Mouse (Mus musculus) hindbrain, embryonic 12.5 days (tissue): ENCODE measurements around the gene Cyp4f39. TPM values are rescaled to one million over a fixed set of nuclear protein-coding genes. Genes with fewer than 3 reads are reported as not detected.
A peak's percentile ranks its signal among the peaks of the same experiment; 100 is the strongest.
"Not testable (repeated sequence)": the region's sequence is repeated elsewhere in the genome, so short reads cannot be mapped to it uniquely, and the experiment has no call there.

ENCODE experiments used
- ATAC-seq: fragments of 200-750 bp; cut with Nextera tagmentation; 2 replicates; pipeline ENCODE4 v1.8.0; 2017; ENCODE audit warnings: moderate TSS enrichment; ENCODE audit not compliant: low FRiP score
- H3K27ac ChIP-seq: fragments of 300-500 bp; sonication (generic); 2 replicates; pipeline ENCODE4 v1.5.1; 2016; ENCODE audit warnings: mild to moderate bottlenecking
- H3K27me3 ChIP-seq: fragments of 300-500 bp; sonication (generic); 2 replicates; pipeline ENCODE4 v1.6.1; 2016; ENCODE audit warnings: mild to moderate bottlenecking
- H3K36me3 ChIP-seq: fragments of 300-500 bp; sonication (generic); 2 replicates; pipeline ENCODE4 v1.6.1; 2016; ENCODE audit warnings: mild to moderate bottlenecking
- H3K4me1 ChIP-seq: fragments of 300-500 bp; sonication (generic); 2 replicates; pipeline ENCODE4 v1.6.1; 2016
- H3K4me2 ChIP-seq: fragments of 300-500 bp; sonication (generic); replicated peaks from 2 replicates; pipeline ENCODE4 v1.6.1; 2016; ENCODE audit warnings: mild to moderate bottlenecking
- H3K4me3 ChIP-seq: fragments of 300-500 bp; sonication (generic); 2 replicates; pipeline ENCODE4 v1.5.1; 2016; ENCODE audit warnings: mild to moderate bottlenecking
- H3K9ac ChIP-seq: fragments of 300-500 bp; sonication (generic); 2 replicates; pipeline ENCODE4 v1.6.1; 2016; ENCODE audit warnings: mild to moderate bottlenecking, moderate library complexity
- H3K9me3 ChIP-seq: fragments of 300-500 bp; sonication (generic); replicated peaks from 2 replicates; pipeline ENCODE4 v1.6.1; 2016; ENCODE audit warnings: mild to moderate bottlenecking
- WGBS: fragments of 180-500 bp; shearing (Covaris S2); methylation state at CpG from one replicate; pipeline ENCODE4 v1.1.7; 2016; 5-methylcytosine and 5-hydroxymethylcytosine counted together
- polyA plus RNA-seq: library from polyadenylated mRNA; unstranded; fragments of >200 nt; fragmentation: Nextera tagmentation; extraction: Ambion mirVana; gene quantifications from 2 replicates; pipeline ENCODE4 v1.2.1, GENCODE M21; 2016

Cyp4f39 gene
- polyA plus RNA-seq, 1 experiment from 2014 or later, result 0.99 TPM

DNA sequence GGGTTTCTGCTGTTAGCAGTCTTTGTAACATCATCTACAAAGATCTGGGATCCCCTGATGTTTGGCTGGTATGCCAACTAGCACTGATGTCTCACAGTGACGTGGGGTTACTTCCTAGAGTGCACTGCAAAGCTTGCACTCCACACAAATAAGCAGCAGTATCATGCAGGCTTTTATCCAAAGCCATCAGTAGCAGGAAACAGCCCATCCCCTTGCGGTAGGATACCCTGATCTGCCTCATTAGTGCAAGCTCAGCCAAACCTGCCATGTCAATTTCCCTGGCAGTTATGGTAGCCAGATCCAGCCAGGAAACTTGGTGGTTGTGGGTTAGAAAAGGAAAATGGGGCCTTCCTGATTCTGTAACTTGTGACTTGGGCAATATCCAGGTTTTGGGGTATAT lies 26.2 kb downstream of the Cyp4f39 start:
- Histone ChIP-seq H3K9ac (no peak overlapping the region), H3K27ac (no peak overlapping the region)
- ATAC-seq, result no peak

DNA sequence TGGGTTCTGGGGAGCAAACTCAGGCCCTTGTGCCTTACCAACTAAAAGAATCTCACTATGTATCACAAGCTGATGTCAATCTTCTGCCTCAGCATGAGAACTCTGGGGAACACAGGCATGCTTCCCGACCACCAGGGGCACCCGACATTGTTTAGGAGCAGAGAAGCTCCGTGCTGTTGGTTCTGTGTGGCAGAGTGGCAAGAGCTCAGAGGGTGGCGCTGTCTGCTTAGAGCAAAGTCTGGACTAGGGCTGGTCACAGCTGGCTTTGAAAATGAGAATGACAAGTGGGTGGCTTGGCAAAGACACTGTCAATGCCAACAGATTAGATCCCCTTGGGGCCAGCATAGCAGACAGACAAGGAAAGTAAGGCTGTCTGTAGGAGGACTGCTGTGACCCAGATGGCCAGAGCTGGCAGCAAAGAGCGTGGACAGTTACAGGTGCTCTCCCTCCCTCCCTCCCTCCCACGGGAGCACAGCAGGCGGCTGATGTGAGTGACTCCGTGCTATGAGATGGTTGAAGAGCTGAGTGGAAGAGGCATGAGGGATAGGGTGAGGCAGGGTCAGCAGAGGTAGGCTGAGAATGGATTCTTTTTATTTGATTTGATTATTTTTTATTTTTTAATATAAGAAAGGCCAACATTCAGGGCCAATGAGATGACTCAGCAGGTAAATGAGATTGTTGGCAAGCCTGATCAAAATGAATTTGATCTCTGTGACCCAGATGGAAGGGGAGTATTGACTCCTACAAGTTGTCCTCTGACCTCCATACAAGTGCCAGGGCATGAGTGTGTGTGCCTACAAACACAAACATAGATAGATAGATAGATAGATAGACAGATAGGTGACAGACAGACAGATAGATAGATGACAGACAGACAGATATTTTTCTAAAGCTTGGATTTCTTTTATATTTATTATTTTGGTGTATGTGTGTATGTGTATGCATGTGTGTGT lies 27.3 kb downstream of the Cyp4f39 start:
- Histone ChIP-seq H3K27ac (no peak overlapping the region), H3K9ac (no peak overlapping the region), H3K36me3 (no peaks in the 10 kb centered on the region), H3K4me2 (no peak overlapping the region), H3K4me3 (no peak overlapping the region), H3K4me1 (0 out of 2 replicates have a peak, but pooled peaks cover 3% of the 10 kb centered on the region), H3K27me3 (peaks cover 30% of the 10 kb centered on the region), H3K9me3 (no peaks in the 10 kb centered on the region)
- WGBS, result 13% methylated on average over 7 of the region's 8 CpGs
- no peak; the same call in 1 of the 2 replicates for ATAC-seq

More for the DNA sequence above, 26.2 kb downstream of the Cyp4f39 start:
- Histone ChIP-seq H3K9me3 (no peaks in the 10 kb centered on the region), H3K4me2 (no peak overlapping the region), H3K4me1 (0 out of 2 replicates have a peak, but pooled peaks cover 3% of the 10 kb centered on the region), H3K4me3 (no peak overlapping the region), H3K36me3 (no peaks in the 10 kb centered on the region), H3K27me3 (peaks cover 30% of the 10 kb centered on the region)
- WGBS, result 69% methylated on average over 2 of the region's 2 CpGs

DNA sequence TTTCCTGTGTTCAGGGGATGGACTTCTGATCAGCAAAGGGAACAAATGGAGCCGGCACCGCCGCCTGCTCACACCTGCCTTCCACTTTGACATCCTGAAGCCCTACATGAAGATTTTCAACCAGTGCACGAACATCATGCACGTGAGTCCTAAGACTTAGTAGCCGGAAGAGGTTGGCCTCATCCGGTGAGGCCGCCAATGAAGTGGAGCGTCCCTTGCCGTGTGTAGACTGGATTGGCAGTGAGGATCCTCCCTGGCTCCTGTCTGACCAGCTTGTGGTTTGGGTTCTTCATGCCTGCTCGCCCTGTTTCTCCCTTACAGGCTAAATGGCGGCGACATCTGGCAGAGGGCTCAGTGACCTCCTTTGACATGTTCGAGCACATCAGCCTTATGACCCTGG lies 29.2 kb downstream of the Cyp4f39 start:
- WGBS, result 78% methylated on average over 14 of the region's 14 CpGs
- Histone ChIP-seq H3K27ac (no peak overlapping the region), H3K4me2 (no peak overlapping the region), H3K36me3 (no peaks in the 10 kb centered on the region), H3K4me3 (no peak overlapping the region), H3K27me3 (peaks cover 30% of the 10 kb centered on the region), H3K9me3 (no peaks in the 10 kb centered on the region), H3K9ac (no peak overlapping the region), H3K4me1 (0 out of 2 replicates have a peak, but pooled peaks cover 3% of the 10 kb centered on the region)
- no peak for ATAC-seq

DNA sequence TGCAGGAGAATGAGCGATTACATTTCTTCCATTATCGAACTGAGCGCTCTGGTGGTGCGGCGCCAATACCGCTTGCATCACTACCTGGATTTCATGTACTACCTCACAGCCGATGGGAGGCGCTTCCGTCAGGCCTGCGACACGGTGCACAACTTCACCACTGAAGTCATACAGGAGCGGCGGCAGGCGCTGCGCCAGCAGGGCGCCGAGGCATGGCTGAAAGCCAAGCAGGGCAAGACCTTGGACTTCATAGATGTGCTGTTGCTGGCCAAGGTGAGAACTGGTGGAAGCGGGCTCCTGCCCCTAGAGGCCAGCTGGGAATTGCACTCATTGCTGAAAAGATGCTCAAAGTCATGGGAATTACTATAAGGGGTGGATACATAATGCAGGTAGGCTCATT lies 30.7 kb downstream of the Cyp4f39 start:
- Histone ChIP-seq H3K9me3 (no peaks in the 10 kb centered on the region), H3K9ac (no peak overlapping the region), H3K4me3 (peak overlapping the region; percentile 17; the same call in 1 of the 2 replicates), H3K36me3 (no peaks in the 10 kb centered on the region), H3K4me2 (peak overlapping the region; percentile 44), H3K27me3 (peaks cover 30% of the 10 kb centered on the region), H3K4me1 (0 out of 2 replicates have a peak, but pooled peaks cover 3% of the 10 kb centered on the region), H3K27ac (no peak overlapping the region)
- ATAC-seq, result 0 out of 2 replicates have a peak, but pooled peaks have one; percentile 29
- 22% methylated on average over 18 of the region's 18 CpGs for WGBS

DNA sequence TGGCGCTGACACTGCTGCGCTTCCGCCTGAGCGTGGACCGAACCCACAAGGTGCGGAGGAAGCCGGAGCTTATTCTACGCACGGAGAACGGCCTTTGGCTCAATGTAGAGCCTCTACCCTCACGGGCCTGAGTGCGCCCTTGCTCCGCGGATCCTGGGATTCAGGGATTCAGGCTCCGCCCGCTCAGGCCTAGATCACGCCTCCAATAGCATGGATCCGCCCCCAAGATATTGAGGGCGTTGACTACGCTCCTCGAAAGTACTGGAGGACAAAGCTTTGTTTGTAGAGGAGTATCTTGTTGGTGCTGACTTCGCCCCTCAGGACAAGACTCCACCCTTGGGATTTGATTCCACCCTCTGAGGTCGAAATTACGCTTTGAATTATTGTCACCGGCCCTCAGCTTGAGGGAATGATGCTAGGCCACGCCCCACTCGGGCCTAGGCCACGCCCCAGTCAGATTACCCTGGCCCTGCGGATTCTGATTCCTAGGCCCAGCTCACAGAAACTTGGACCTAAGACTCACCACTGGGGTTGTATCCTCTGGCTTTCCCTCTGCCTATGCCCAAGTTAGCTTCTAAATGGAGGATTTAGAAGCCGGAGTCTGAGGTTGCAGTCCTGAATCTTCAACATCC lies 39.9 kb downstream of the Cyp4f39 start:
- H3K4me3 ChIP-seq, result peak overlapping the region; percentile 24
- no peaks in the 10 kb centered on the region for H3K36me3 ChIP-seq
- H3K9me3 ChIP-seq, result no peaks in the 10 kb centered on the region
- H3K9ac ChIP-seq, result no peak overlapping the region
- no peak overlapping the region for H3K27ac ChIP-seq
- 6% methylated on average over 30 of the region's 30 CpGs for WGBS
- H3K4me1 ChIP-seq, result peaks cover 3% of the 10 kb centered on the region; the same call in 1 of the 2 replicates
- H3K27me3 ChIP-seq, result peaks cover 15% of the 10 kb centered on the region
- 0 out of 2 replicates have a peak, but pooled peaks have one; percentile 46 for ATAC-seq
- peak overlapping the region; percentile 50 for H3K4me2 ChIP-seq

DNA sequence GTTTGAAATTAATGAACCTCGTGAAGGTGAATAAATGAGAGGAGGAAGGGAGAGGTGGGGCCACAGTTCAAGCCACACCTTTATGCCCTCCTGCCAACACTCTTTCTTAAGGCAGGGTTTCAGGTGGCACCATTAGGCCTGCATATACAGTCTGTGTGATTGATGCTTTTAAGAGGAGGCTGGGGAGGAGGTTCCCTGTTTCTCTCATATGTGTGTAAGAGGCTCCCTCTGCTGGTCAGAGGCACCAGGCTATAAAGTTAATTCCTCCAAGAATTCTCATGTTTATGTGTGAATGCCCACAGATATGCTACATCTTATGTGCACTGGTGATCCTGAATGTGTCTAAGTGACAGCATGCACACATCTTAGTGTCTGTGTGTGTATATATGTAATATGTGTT lies 42.1 kb downstream of the Cyp4f39 start:
- Histone ChIP-seq H3K4me2 (no peak overlapping the region), H3K27ac (no peak overlapping the region), H3K9me3 (no peaks in the 10 kb centered on the region), H3K4me1 (peaks cover 3% of the 10 kb centered on the region; the same call in 1 of the 2 replicates), H3K27me3 (peaks cover 15% of the 10 kb centered on the region), H3K36me3 (no peaks in the 10 kb centered on the region), H3K4me3 (no peak overlapping the region), H3K9ac (no peak overlapping the region)
- WGBS, result 72% methylated on average over 1 of the region's 1 CpGs
- ATAC-seq, result peak; percentile 50; the same call in 1 of the 2 replicates

DNA sequence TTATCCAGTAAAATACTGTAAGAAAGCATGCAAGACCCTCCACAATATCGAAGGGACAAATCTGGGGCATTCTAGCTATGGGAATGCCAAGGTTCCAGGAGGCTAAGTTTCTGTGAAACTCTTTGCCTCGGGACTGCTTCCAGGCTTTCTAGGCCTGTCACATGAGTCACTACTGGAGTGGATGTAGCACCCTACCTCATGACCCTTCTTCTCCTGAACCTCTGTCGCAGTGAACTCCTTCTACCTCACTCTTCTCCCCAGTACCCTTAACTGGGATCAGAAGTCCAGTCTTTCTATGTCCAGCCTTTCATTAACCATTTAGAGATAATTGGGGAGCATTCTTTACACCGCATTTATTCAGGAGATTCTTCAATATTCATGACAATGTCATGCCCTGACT lies 48.0 kb downstream of the Cyp4f39 start:
- not testable (repeated sequence) for H3K4me3 ChIP-seq, ATAC-seq, H3K4me1 ChIP-seq, H3K4me2 ChIP-seq, H3K27ac ChIP-seq, H3K9ac ChIP-seq, H3K36me3 ChIP-seq, H3K27me3 ChIP-seq, H3K9me3 ChIP-seq
- WGBS, result 84% methylated on average over 4 of the region's 4 CpGs

DNA sequence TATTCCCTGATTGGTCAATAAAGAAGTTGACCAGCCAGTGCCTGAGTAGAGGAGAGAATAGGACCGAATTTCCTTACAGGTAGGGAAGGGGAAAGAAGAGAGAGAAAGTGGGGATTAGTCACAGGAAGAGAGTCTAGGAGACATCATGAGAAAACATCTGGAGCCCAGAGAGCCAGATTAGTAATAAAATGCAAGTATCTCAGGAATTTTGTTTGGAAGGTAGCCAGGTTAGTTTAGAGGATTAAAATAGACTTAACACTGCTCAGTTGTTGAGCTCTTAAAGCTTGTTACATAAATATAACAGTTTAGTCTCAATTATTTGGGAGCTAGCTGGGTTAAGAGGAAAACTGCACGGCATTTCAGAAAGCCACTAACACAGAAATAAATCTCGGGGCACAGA lies 48.5 kb downstream of the Cyp4f39 start:
- H3K36me3 ChIP-seq, result no peaks in the 10 kb centered on the region
- no peak overlapping the region for H3K27ac ChIP-seq
- no peak overlapping the region for H3K4me3 ChIP-seq
- no peak overlapping the region for H3K9ac ChIP-seq
- no peaks in the 10 kb centered on the region for H3K27me3 ChIP-seq
- no peaks in the 10 kb centered on the region for H3K9me3 ChIP-seq
- ATAC-seq, result no peak
- peaks cover 11% of the 10 kb centered on the region; the same call in 1 of the 2 replicates for H3K4me1 ChIP-seq
- no peak overlapping the region for H3K4me2 ChIP-seq
- WGBS, result 82% methylated on average over 3 of the region's 3 CpGs

DNA sequence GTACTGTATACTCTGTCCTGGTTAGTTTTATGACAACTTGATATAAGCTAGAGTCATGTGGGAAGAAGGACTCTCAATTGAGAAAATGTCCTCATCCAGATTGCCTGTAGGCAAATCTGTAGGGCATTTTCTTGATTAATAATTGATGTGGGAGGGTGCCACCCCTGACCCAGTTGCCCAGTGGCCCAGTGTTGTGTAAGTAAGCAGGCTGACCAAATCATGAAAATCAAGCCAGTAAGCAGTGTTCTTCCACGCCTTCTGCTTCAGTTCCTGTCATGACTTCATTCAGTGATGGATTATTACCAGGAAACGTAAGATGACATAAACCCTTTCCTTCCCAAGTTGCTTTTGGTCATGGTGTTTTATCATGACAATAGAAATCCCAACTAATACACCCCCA lies 50.6 kb downstream of the Cyp4f39 start:
- no peak overlapping the region for H3K27ac ChIP-seq
- 0 out of 2 replicates have a peak, but pooled peaks cover 1% of the 10 kb centered on the region for H3K36me3 ChIP-seq
- H3K27me3 ChIP-seq, result no peaks in the 10 kb centered on the region
- 79% methylated on average over 2 of the region's 2 CpGs for WGBS
- ATAC-seq, result no peak
- no peak overlapping the region for H3K4me3 ChIP-seq
- H3K4me2 ChIP-seq, result no peak overlapping the region
- H3K4me1 ChIP-seq, result peaks cover 20% of the 10 kb centered on the region
- no peaks in the 10 kb centered on the region for H3K9me3 ChIP-seq
- H3K9ac ChIP-seq, result no peak overlapping the region

DNA sequence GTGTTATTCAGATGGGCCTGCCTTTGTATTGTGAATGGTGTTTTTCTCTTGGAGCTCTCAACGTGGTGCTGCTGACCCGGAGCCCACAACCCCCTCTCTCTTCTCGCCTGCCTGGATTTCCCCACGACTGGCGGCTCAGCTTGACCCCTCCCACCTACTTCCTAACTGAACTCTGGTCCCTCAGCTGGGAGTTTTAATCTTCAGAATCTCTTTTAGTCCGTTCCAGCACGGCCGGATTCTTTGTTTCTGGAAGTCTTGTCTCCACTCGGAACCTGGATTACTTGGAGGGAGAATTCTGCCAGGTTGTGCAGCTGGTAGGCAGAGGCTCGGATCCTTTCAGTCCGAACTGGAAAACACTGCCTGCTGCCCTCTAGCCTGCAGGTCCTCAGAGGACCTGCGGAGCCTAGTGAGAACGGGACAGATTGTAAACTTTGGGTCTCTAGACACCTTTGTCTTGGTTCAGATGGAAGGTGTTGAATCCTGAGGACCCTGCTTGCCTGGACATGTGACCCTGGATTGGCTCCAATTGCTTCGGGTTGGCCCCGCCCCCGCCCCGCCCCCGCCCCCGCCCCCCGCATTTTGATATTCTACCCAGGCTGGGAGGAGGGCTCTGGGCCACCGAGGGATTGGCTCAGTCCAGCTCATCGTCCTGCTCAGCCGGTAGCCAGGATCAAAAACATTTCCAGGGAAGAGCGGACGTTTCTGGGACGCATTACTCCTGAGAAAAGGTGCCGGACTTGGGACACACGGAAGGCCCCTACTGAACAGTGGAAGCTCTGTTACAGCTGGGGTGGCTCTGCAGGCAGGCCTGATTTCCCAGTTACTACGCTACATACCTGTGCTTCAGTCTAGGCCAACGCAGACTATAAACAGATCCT lies 53.6 kb downstream of the Cyp4f39 start, which contains the start of gene Cyp4f17:
Cyp4f17 (plus strand) TSS at position 200 of the 878 bp plus-strand sequence.
- Histone ChIP-seq H3K36me3 (peaks cover 8% of the 10 kb centered on the region; the same call in 1 of the 2 replicates), H3K4me2 (peak within 1 kb of the TSS; percentile 82), H3K4me3 (peak within 1 kb of the TSS; percentile 46), H3K9ac (peak within 1 kb of the TSS; percentile 68), H3K9me3 (no peaks in the 10 kb centered on the region), H3K27ac (peak within 1 kb of the TSS; percentile 84), H3K4me1 (peaks cover 20% of the 10 kb centered on the region), H3K27me3 (no peaks in the 10 kb centered on the region)
- under 1% methylated on average over 30 of the region's 30 CpGs for WGBS
- ATAC-seq, result peak; percentile 94

DNA sequence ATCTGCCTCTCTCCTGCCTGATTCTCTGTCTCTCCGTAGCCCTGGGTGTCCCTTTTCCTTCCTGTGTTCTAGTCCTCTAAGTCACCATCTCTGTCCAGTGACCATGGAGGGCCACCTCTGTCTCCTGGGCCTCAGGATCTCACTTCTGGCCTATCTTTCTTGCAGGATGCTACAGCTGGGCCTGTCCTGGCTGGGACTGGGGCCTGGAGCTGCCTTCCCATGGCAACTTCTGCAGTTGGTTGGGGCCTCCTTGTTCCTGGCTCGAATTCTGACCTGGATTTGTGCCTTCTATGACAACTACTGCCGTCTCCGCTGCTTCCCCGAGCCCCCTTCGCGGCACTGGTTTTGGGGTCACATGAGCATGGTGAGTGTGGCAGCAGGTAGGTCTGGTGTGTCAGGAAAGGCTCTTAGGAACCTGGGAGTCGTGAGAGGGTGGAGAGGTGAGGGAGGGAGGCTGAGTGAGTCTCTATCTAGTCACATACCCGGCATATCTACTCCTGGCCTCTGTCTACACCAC lies 54.3 kb downstream of the Cyp4f39 start:
- peak overlapping the region; percentile 46 for H3K4me3 ChIP-seq
- peak overlapping the region; percentile 66; the same call in 1 of the 2 replicates for H3K27ac ChIP-seq
- 0 out of 2 replicates have a peak, but pooled peaks have one; percentile 12 for ATAC-seq
- peaks cover 20% of the 10 kb centered on the region for H3K4me1 ChIP-seq
- H3K27me3 ChIP-seq, result no peaks in the 10 kb centered on the region
- WGBS, result 46% methylated on average over 9 of the region's 9 CpGs
- peak overlapping the region; percentile 82 for H3K4me2 ChIP-seq
- peaks cover 8% of the 10 kb centered on the region; the same call in 1 of the 2 replicates for H3K36me3 ChIP-seq
- no peaks in the 10 kb centered on the region for H3K9me3 ChIP-seq
- peak overlapping the region; percentile 68 for H3K9ac ChIP-seq
